Mouse (Mus musculus) neural tube, embryonic 15.5 days (tissue): ENCODE measurements around the gene Acp5. TPM values are rescaled to one million over a fixed set of nuclear protein-coding genes. Genes with fewer than 3 reads are reported as not detected.
A peak's percentile ranks its signal among the peaks of the same experiment; 100 is the strongest.
"Not testable (repeated sequence)": the region's sequence is repeated elsewhere in the genome, so short reads cannot be mapped to it uniquely, and the experiment has no call there.

ENCODE experiments used
- ATAC-seq: fragments of 200-750 bp; cut with Nextera tagmentation; 2 replicates; pipeline ENCODE4 v1.8.0; 2017; ENCODE audit warnings: mild to moderate bottlenecking, moderate TSS enrichment, moderate library complexity; ENCODE audit not compliant: low FRiP score
- H3K27ac ChIP-seq: fragments of 300-500 bp; sonication (generic); replicated peaks from 2 replicates; pipeline ENCODE4 v1.5.1; 2015; ENCODE audit warnings: mild to moderate bottlenecking, inconsistent platforms
- H3K27me3 ChIP-seq: fragments of 300-500 bp; sonication (generic); replicated peaks from 2 replicates; pipeline ENCODE4 v1.6.1; 2015; ENCODE audit warnings: inconsistent platforms
- H3K36me3 ChIP-seq: fragments of 300-500 bp; sonication (generic); 2 replicates; pipeline ENCODE4 v1.6.1; 2015; ENCODE audit warnings: inconsistent platforms
- H3K4me1 ChIP-seq: fragments of 300-500 bp; sonication (generic); 2 replicates; pipeline ENCODE4 v1.6.1; 2015; ENCODE audit warnings: inconsistent platforms
- H3K4me2 ChIP-seq: fragments of 300-500 bp; sonication (generic); 2 replicates; pipeline ENCODE4 v1.6.1; 2015; ENCODE audit warnings: inconsistent platforms, mild to moderate bottlenecking, moderate library complexity
- H3K4me3 ChIP-seq: fragments of 300-500 bp; sonication (generic); replicated peaks from 2 replicates; pipeline ENCODE4 v1.5.1; 2015; ENCODE audit warnings: mild to moderate bottlenecking, inconsistent platforms
- H3K9ac ChIP-seq: fragments of 300-500 bp; sonication (generic); replicated peaks from 2 replicates; pipeline ENCODE4 v1.6.1; 2015; ENCODE audit warnings: mild to moderate bottlenecking, inconsistent platforms
- H3K9me3 ChIP-seq: fragments of 300-500 bp; sonication (generic); replicated peaks from 2 replicates; pipeline ENCODE4 v1.6.1; 2016; ENCODE audit warnings: inconsistent platforms
- WGBS: fragments of 180-500 bp; shearing (Covaris S2); methylation state at CpG from one replicate; pipeline ENCODE4 v1.1.7; 2015; ENCODE audit warnings: mixed read lengths; 5-methylcytosine and 5-hydroxymethylcytosine counted together
- polyA plus RNA-seq: library from polyadenylated mRNA; unstranded; fragments of >200 nt; fragmentation: Nextera tagmentation; extraction: Ambion mirVana; gene quantifications from 2 replicates; pipeline ENCODE4 v1.2.1, GENCODE M21; 2015

Acp5 gene
- polyA plus RNA-seq, 1 experiment from 2014 or later = 1.0 TPM

- ATAC-seq = peak; percentile 98
- under 1% methylated on average over 65 of the region's 65 CpGs for WGBS
- no peaks in the 10 kb centered on the region for H3K27me3 ChIP-seq
- H3K4me3 ChIP-seq = peak within 1 kb of the TSS; percentile 78
- H3K9ac ChIP-seq = peak within 1 kb of the TSS; percentile 86
- H3K36me3 ChIP-seq = no peaks in the 10 kb centered on the region; the same call in 1 of the 2 replicates
- H3K9me3 ChIP-seq = no peaks in the 10 kb centered on the region
- peaks cover 22% of the 10 kb centered on the region for H3K4me1 ChIP-seq
- peak within 1 kb of the TSS; percentile 66 for H3K4me2 ChIP-seq
- H3K27ac ChIP-seq = peak within 1 kb of the TSS; percentile 96
Measured at GRCm38 (mm10) chr9:22156497-22157245, 21.2 kb upstream of the Acp5 start, which contains the start of gene Pigyl. Gene Pigyl (plus strand): TSS chr9:22156846.

- ATAC-seq = 0 out of 2 replicates have a peak, but pooled peaks have one; percentile 5
- Histone ChIP-seq H3K4me2 (peak overlapping the region; percentile 66), H3K9me3 (no peaks in the 10 kb centered on the region), H3K9ac (no peak overlapping the region), H3K27ac (no peak overlapping the region), H3K4me1 (peaks cover 22% of the 10 kb centered on the region), H3K27me3 (no peaks in the 10 kb centered on the region), H3K4me3 (no peak overlapping the region), H3K36me3 (no peaks in the 10 kb centered on the region; the same call in 1 of the 2 replicates)
- WGBS = 25% methylated on average over 10 of the region's 10 CpGs
Measured at GRCm38 (mm10) chr9:22155614-22156013, 20.1 kb upstream of the Acp5 start.

GRCm38 (mm10) chr9:22153810-22154209 lies 18.3 kb upstream of the Acp5 start:
- Histone ChIP-seq H3K36me3 (no peaks in the 10 kb centered on the region; the same call in 1 of the 2 replicates), H3K4me3 (no peak overlapping the region), H3K27me3 (no peaks in the 10 kb centered on the region), H3K27ac (no peak overlapping the region), H3K4me2 (no peak overlapping the region), H3K4me1 (peaks cover 22% of the 10 kb centered on the region), H3K9ac (no peak overlapping the region), H3K9me3 (no peaks in the 10 kb centered on the region)
- WGBS = 89% methylated on average over 3 of the region's 3 CpGs
- ATAC-seq = no peak

- Histone ChIP-seq H3K9me3 (no peaks in the 10 kb centered on the region), H3K36me3 (no peaks in the 10 kb centered on the region), H3K9ac (no peak overlapping the region), H3K4me1 (peaks cover 4% of the 10 kb centered on the region), H3K27ac (no peak overlapping the region), H3K4me3 (no peak overlapping the region), H3K4me2 (no peak overlapping the region), H3K27me3 (no peaks in the 10 kb centered on the region)
- WGBS = 75% methylated on average over 2 of the region's 2 CpGs
- no peak for ATAC-seq
Measured at GRCm38 (mm10) chr9:22150946-22151345, 15.4 kb upstream of the Acp5 start.

GRCm38 (mm10) chr9:22150249-22150693 lies 14.8 kb upstream of the Acp5 start:
- not testable (repeated sequence) for H3K27ac ChIP-seq, H3K9ac ChIP-seq, H3K9me3 ChIP-seq, H3K4me1 ChIP-seq, ATAC-seq, H3K4me2 ChIP-seq, H3K4me3 ChIP-seq, H3K27me3 ChIP-seq, H3K36me3 ChIP-seq
- 90% methylated on average over 7 of the region's 7 CpGs for WGBS

- Histone ChIP-seq H3K9me3 (no peaks in the 10 kb centered on the region), H3K4me3 (no peak overlapping the region), H3K4me1 (no peaks in the 10 kb centered on the region), H3K4me2 (no peak overlapping the region), H3K27me3 (no peaks in the 10 kb centered on the region), H3K36me3 (no peaks in the 10 kb centered on the region), H3K9ac (no peak overlapping the region), H3K27ac (no peak overlapping the region)
- no peak for ATAC-seq
- 80% methylated on average over 20 of the region's 20 CpGs for WGBS
Measured at GRCm38 (mm10) chr9:22149426-22150248, 14.1 kb upstream of the Acp5 start.

GRCm38 (mm10) chr9:22144304-22144965 lies 8.9 kb upstream of the Acp5 start:
- ATAC-seq = no peak
- Histone ChIP-seq H3K4me2 (no peak overlapping the region), H3K9ac (no peak overlapping the region), H3K9me3 (no peaks in the 10 kb centered on the region), H3K27ac (no peak overlapping the region), H3K27me3 (no peaks in the 10 kb centered on the region), H3K4me3 (no peak overlapping the region), H3K36me3 (no peaks in the 10 kb centered on the region), H3K4me1 (no peaks in the 10 kb centered on the region)
- 85% methylated on average over 8 of the region's 8 CpGs for WGBS

- WGBS = 56% methylated on average over 17 of the region's 17 CpGs
- H3K4me1 ChIP-seq = no peaks in the 10 kb centered on the region
- no peaks in the 10 kb centered on the region for H3K36me3 ChIP-seq
- ATAC-seq = peak; percentile 59; the same call in 1 of the 2 replicates
- H3K4me3 ChIP-seq = no peak overlapping the region
- H3K4me2 ChIP-seq = no peak overlapping the region
- no peak overlapping the region for H3K27ac ChIP-seq
- H3K27me3 ChIP-seq = no peaks in the 10 kb centered on the region
- H3K9ac ChIP-seq = no peak overlapping the region
- H3K9me3 ChIP-seq = no peaks in the 10 kb centered on the region
Measured at GRCm38 (mm10) chr9:22143108-22144037, 7.9 kb upstream of the Acp5 start.

GRCm38 (mm10) chr9:22139746-22140145 lies 4.2 kb upstream of the Acp5 start:
- H3K27me3 ChIP-seq = no peaks in the 10 kb centered on the region
- H3K36me3 ChIP-seq = no peaks in the 10 kb centered on the region
- no peak overlapping the region for H3K27ac ChIP-seq
- no peak overlapping the region for H3K4me2 ChIP-seq
- no peak overlapping the region for H3K4me3 ChIP-seq
- H3K9ac ChIP-seq = no peak overlapping the region
- ATAC-seq = no peak
- H3K9me3 ChIP-seq = no peaks in the 10 kb centered on the region
- H3K4me1 ChIP-seq = peaks cover 3% of the 10 kb centered on the region; the same call in 1 of the 2 replicates
- 87% methylated on average over 5 of the region's 5 CpGs for WGBS

- Histone ChIP-seq H3K27ac (no peak overlapping the region), H3K36me3 (no peaks in the 10 kb centered on the region), H3K27me3 (no peaks in the 10 kb centered on the region), H3K4me1 (peaks cover 3% of the 10 kb centered on the region; the same call in 1 of the 2 replicates), H3K9ac (no peak overlapping the region), H3K4me3 (no peak overlapping the region), H3K4me2 (no peak overlapping the region), H3K9me3 (no peaks in the 10 kb centered on the region)
- ATAC-seq = no peak
- WGBS = 32% methylated on average over 2 of the region's 2 CpGs
Measured at GRCm38 (mm10) chr9:22138480-22138879, 3.0 kb upstream of the Acp5 start.
